Mouse (Mus musculus) olfactory bulb, adult 2 months (tissue): ENCODE results near the gene Ppp1r14b. TPM values are rescaled to one million over a fixed set of nuclear protein-coding genes. Genes with fewer than 3 reads are reported as not detected.

ENCODE experiments used
- H3K27ac ChIP-seq: fragments of 200-500 bp; 2 replicates; pipeline ENCODE4 v1.5.1; 2012; ENCODE audit warnings: low read depth, low read length; ENCODE audit not compliant: insufficient read depth
- H3K4me1 ChIP-seq: fragments of 200-500 bp; 2 replicates; pipeline ENCODE4 v1.6.1; 2012; ENCODE audit warnings: low read length; ENCODE audit not compliant: control insufficient read depth, insufficient read depth
- H3K4me3 ChIP-seq: fragments of 200-500 bp; 2 replicates; pipeline ENCODE4 v1.5.1; 2012; ENCODE audit warnings: mild to moderate bottlenecking, low read depth, low read length, moderate library complexity; ENCODE audit not compliant: insufficient read depth
- CTCF ChIP-seq: fragments of 200-500 bp; IDR thresholded peaks from 2 replicates; pipeline ENCODE4 v1.5.1; 2012; ENCODE audit warnings: low read depth, mild to moderate bottlenecking, low read length, moderate library complexity; ENCODE audit not compliant: insufficient read depth
- POLR2A ChIP-seq: fragments of 200-500 bp; IDR thresholded peaks from 2 replicates; pipeline ENCODE4 v1.6.1; 2012; ENCODE audit warnings: mild to moderate bottlenecking, low read depth, low read length, moderate library complexity; ENCODE audit not compliant: insufficient read depth
- WGBS: fragments of 180-500 bp; shearing (Covaris S2); methylation state at CpG from one replicate; pipeline ENCODE4 v1.1.7; 2018; 5-methylcytosine and 5-hydroxymethylcytosine counted together
- polyA plus RNA-seq: library from polyadenylated mRNA; stranded (reverse); fragments of >200 nt; gene quantifications from 2 replicates; pipeline ENCODE4 v1.2.4, GENCODE M21; 2012; ENCODE audit warnings: low replicate concordance; ENCODE audit not compliant: missing spikeins, insufficient read depth, insufficient read length

Ppp1r14b gene
- polyA plus RNA-seq, 1 experiment = not detected

GRCm38 (mm10) chr19:6933436-6934194, 41.2 kb upstream of the Ppp1r14b start:
- WGBS = 4% methylated on average over 58 of the region's 58 CpGs
- Histone ChIP-seq H3K4me1 (peaks cover 32% of the 10 kb centered on the region), H3K4me3 (peak overlapping the region; percentile 47), H3K27ac (no peak overlapping the region)
- TF ChIP-seq POLR2A (no peak), CTCF (no peak)

GRCm38 (mm10) chr19:6934195-6934977, 40.4 kb upstream of the Ppp1r14b start, which contains the start of gene Kcnk4:
TSS of gene Kcnk4 (minus strand) at chr19:6934515.
- H3K4me1 ChIP-seq = peaks cover 38% of the 10 kb centered on the region
- TF ChIP-seq POLR2A (no peak), CTCF (no peak)
- H3K27ac ChIP-seq = no peak within 1 kb of the TSS
- 11% methylated on average over 23 of the region's 23 CpGs for WGBS
- peak within 1 kb of the TSS; percentile 47 for H3K4me3 ChIP-seq

GRCm38 (mm10) chr19:6936299-6936698, 38.5 kb upstream of the Ppp1r14b start:
- 30% methylated on average over 3 of the region's 3 CpGs for WGBS
- Histone ChIP-seq H3K4me1 (peaks cover 52% of the 10 kb centered on the region), H3K27ac (no peak overlapping the region), H3K4me3 (no peak overlapping the region)
- TF ChIP-seq CTCF = no peak
- TF ChIP-seq POLR2A = no peak

GRCm38 (mm10) chr19:6937541-6938465, 37.0 kb upstream of the Ppp1r14b start:
- peaks cover 42% of the 10 kb centered on the region for H3K4me1 ChIP-seq
- H3K4me3 ChIP-seq = no peak overlapping the region
- no peak overlapping the region for H3K27ac ChIP-seq
- WGBS = 71% methylated on average over 16 of the region's 16 CpGs
- TF ChIP-seq POLR2A (no peak), CTCF (no peak)

- Histone ChIP-seq H3K4me3 (peak overlapping the region; percentile 0; the same call in 1 of the 2 replicates), H3K27ac (no peak overlapping the region), H3K4me1 (peaks cover 29% of the 10 kb centered on the region)
- 86% methylated on average over 20 of the region's 20 CpGs for WGBS
- TF ChIP-seq CTCF = no peak
- 0 out of 2 replicates have a peak, but pooled peaks have one; percentile 14 for TF ChIP-seq POLR2A
These were observed 35.4 kb upstream of the Ppp1r14b start for GRCm38 (mm10) chr19:6939106-6940002.

- 16% methylated on average over 29 of the region's 29 CpGs for WGBS
- Histone ChIP-seq H3K4me3 (peak overlapping the region; percentile 87), H3K4me1 (peaks cover 28% of the 10 kb centered on the region), H3K27ac (no peak overlapping the region; the same call in 1 of the 2 replicates)
- TF ChIP-seq POLR2A (no peak), CTCF (no peak)
These were observed 34.1 kb upstream of the Ppp1r14b start for GRCm38 (mm10) chr19:6940396-6941351.

- Histone ChIP-seq H3K27ac (peak within 1 kb of the TSS; percentile 63), H3K4me3 (peak within 1 kb of the TSS; percentile 87), H3K4me1 (peaks cover 28% of the 10 kb centered on the region)
- under 1% methylated on average over 83 of the region's 83 CpGs for WGBS
- TF ChIP-seq CTCF = no peak
- peak; percentile 50 for TF ChIP-seq POLR2A
These were observed 33.2 kb upstream of the Ppp1r14b start, which contains the start of gene Bad for GRCm38 (mm10) chr19:6941372-6942248. TSS of gene Bad (plus strand) at chr19:6941861.
